Mouse (Mus musculus): ENCODE results near the gene Sorcs2.
"Not testable (repeated sequence)": the region's sequence is repeated elsewhere in the genome, so short reads cannot be mapped to it uniquely, and the experiment has no call there.

Sorcs2 gene

GRCm38 (mm10) chr5:36390591-36390927, 7.4 kb downstream of the Sorcs2 start:
- DNase-seq (ENCODE audit: low spot score) = not testable (repeated sequence)

GRCm38 (mm10) chr5:36389731-36390590, 8.0 kb downstream of the Sorcs2 start:
- no peak for DNase-seq (ENCODE audit: low spot score)

- peak; percentile 71 for DNase-seq (ENCODE audit: low spot score)
These were observed 12.9 kb downstream of the Sorcs2 start for GRCm38 (mm10) chr5:36385062-36385461.

- DNase-seq (ENCODE audit: low spot score) = no peak
These were observed 14.5 kb downstream of the Sorcs2 start for GRCm38 (mm10) chr5:36383431-36383830.

- no peak for DNase-seq (ENCODE audit: low spot score)
These were observed 15.2 kb downstream of the Sorcs2 start for GRCm38 (mm10) chr5:36382721-36383120.

- DNase-seq (ENCODE audit: low spot score) = no peak
These were observed 15.7 kb downstream of the Sorcs2 start for GRCm38 (mm10) chr5:36382134-36382693.

GRCm38 (mm10) chr5:36379938-36380511, 17.9 kb downstream of the Sorcs2 start:
- peak; percentile 32 for DNase-seq (ENCODE audit: low spot score)

- DNase-seq (ENCODE audit: low spot score) = no peak
These were observed 19.6 kb downstream of the Sorcs2 start for GRCm38 (mm10) chr5:36378370-36378738.

GRCm38 (mm10) chr5:36377456-36378369, 20.2 kb downstream of the Sorcs2 start:
- no peak for DNase-seq (ENCODE audit: low spot score)

- no peak for DNase-seq (ENCODE audit: low spot score)
These were observed 22.1 kb downstream of the Sorcs2 start for GRCm38 (mm10) chr5:36375886-36376285.

GRCm38 (mm10) chr5:36374221-36375050, 23.5 kb downstream of the Sorcs2 start:
- no peak for DNase-seq (ENCODE audit: low spot score)

- peak; percentile 60 for DNase-seq (ENCODE audit: low spot score)
These were observed 24.6 kb downstream of the Sorcs2 start for GRCm38 (mm10) chr5:36373246-36373891.

- DNase-seq (ENCODE audit: low spot score) = no peak
These were observed 26.2 kb downstream of the Sorcs2 start for GRCm38 (mm10) chr5:36371731-36372130.

- peak; percentile 53 for DNase-seq (ENCODE audit: low spot score)
These were observed 28.7 kb downstream of the Sorcs2 start for GRCm38 (mm10) chr5:36369261-36369684.

- no peak for DNase-seq (ENCODE audit: low spot score)
These were observed 29.3 kb downstream of the Sorcs2 start for GRCm38 (mm10) chr5:36368511-36369135.

GRCm38 (mm10) chr5:36367911-36368310, 30.0 kb downstream of the Sorcs2 start:
- DNase-seq (ENCODE audit: low spot score) = no peak

- DNase-seq (ENCODE audit: low spot score) = no peak
These were observed 30.7 kb downstream of the Sorcs2 start for GRCm38 (mm10) chr5:36367181-36367610.

GRCm38 (mm10) chr5:36361749-36362148, 36.2 kb downstream of the Sorcs2 start:
- no peak for DNase-seq (ENCODE audit: low spot score)

GRCm38 (mm10) chr5:36360343-36360742, 37.6 kb downstream of the Sorcs2 start:
- no peak for DNase-seq (ENCODE audit: low spot score)

GRCm38 (mm10) chr5:36359535-36360243, 38.2 kb downstream of the Sorcs2 start:
- DNase-seq (ENCODE audit: low spot score) = no peak
